ENCODE assay signal across 7 mouse cellular contexts in genomic region chr8:56293480-56293879, GRCm38 (mm10). TPM values are rescaled to one million over a fixed set of nuclear protein-coding genes. Genes with fewer than 3 reads are reported as not detected.
DNase-seq lines count a peak whose midpoint lies in the region; ATAC-seq lines count a peak whose summit lies in the region.

No protein-coding gene starts in this region.

- no peaks in the 10 kb centered on the region for H3K36me3 ChIP-seq in forebrain, embryonic 10.5 days (replicated peaks)
- H3K36me3 ChIP-seq in intestine, embryonic 16.5 days (ENCODE audit: control insufficient read depth, insufficient read depth, low read length) = no peaks in the 10 kb centered on the region

- 3% methylated on average over 8 of the region's 8 CpGs for WGBS in forebrain, embryonic 10.5 days
- 11% methylated on average over 8 of the region's 8 CpGs for WGBS in intestine, embryonic 16.5 days

- H3K27ac ChIP-seq in forebrain, embryonic 10.5 days = peak overlapping the region; percentile 76
- no peak overlapping the region for H3K27ac ChIP-seq in intestine, embryonic 16.5 days (ENCODE audit: low read length)

- H3K27me3 ChIP-seq in forebrain, embryonic 10.5 days (ENCODE audit: poor library complexity, severe bottlenecking) = peaks cover 41% of the 10 kb centered on the region
- H3K27me3 ChIP-seq in intestine, embryonic 16.5 days (replicated peaks; ENCODE audit: control insufficient read depth, insufficient read depth, low read length) = no peaks in the 10 kb centered on the region

- H3K9ac ChIP-seq in intestine, embryonic 16.5 days (ENCODE audit: low read depth, low read length) = no peak overlapping the region

- peak; percentile 15 for ATAC-seq in intestine, embryonic 16.5 days

- DNase-seq in right cerebral cortex, postnatal 4 days = peak; percentile 4
- no peak for DNase-seq in right cerebral cortex, adult 2 months (ENCODE audit: low spot score in 2 of 2)
- DNase-seq in forebrain, embryonic 10.5 days (ENCODE audit: extremely low spot score, low spot score) = peak; percentile 57
- peak; percentile 59 for DNase-seq in mesoderm, embryonic 11.5 days (ENCODE audit: low read depth, low spot score)
- no peak for DNase-seq in frontal cortex, postnatal 14 days (ENCODE audit: low spot score in 2 of 2)
- DNase-seq in frontal cortex, postnatal 36 days (ENCODE audit: low spot score in 2 of 2) = no peak

- H3K4me2 ChIP-seq in intestine, embryonic 16.5 days (ENCODE audit: low read depth, low read length) = peak overlapping the region; percentile 67; the same call in 1 of the 2 replicates

- no peaks in the 10 kb centered on the region for H3K9me3 ChIP-seq in forebrain, embryonic 10.5 days
- no peaks in the 10 kb centered on the region for H3K9me3 ChIP-seq in intestine, embryonic 16.5 days (ENCODE audit: control insufficient read depth, low read length)

- H3K4me3 ChIP-seq in forebrain, embryonic 10.5 days = peak overlapping the region; percentile 57
- H3K4me3 ChIP-seq in intestine, embryonic 16.5 days (ENCODE audit: low read length) = no peak overlapping the region

- peaks cover 28% of the 10 kb centered on the region for H3K4me1 ChIP-seq in forebrain, embryonic 10.5 days
- peaks cover 10% of the 10 kb centered on the region; the same call in 1 of the 2 replicates for H3K4me1 ChIP-seq in intestine, embryonic 16.5 days (ENCODE audit: control insufficient read depth, insufficient read depth, low read length)

RNA-seq across cellular contexts. Expression of gene Hpgd, which starts 0.9 kb away (rescaled TPM):
- 14.7 and 19.4 TPM in 2 replicates for polyA plus RNA-seq in forebrain, embryonic 10.5 days (2016; fragmentation: Nextera tagmentation; extraction: Ambion mirVana)
- 28.3 and 28.6 TPM in 2 replicates for polyA plus RNA-seq in intestine, embryonic 16.5 days (2015; fragmentation: Nextera tagmentation; extraction: Ambion mirVana)

Comparison
In these comparisons a context has a peak if more than half of its experiments do, and no peak if none do; other contexts are left out.
1. DNase-seq: peak in right cerebral cortex, postnatal 4 days (single experiment), forebrain, embryonic 10.5 days (single experiment) and mesoderm, embryonic 11.5 days (single experiment); none in right cerebral cortex, adult 2 months (0 of 2), frontal cortex, postnatal 14 days (0 of 2) and frontal cortex, postnatal 36 days (0 of 2).